Mouse (Mus musculus) lung, adult 18-20 months (tissue): ENCODE data around the gene Ric3.
"Not testable (repeated sequence)": the region's sequence is repeated elsewhere in the genome, so short reads cannot be mapped to it uniquely, and the experiment has no call there.

Experiments used
- DNase-seq, 2 experiments: peaks; one replicate each; pipeline ENCODE4 v3.0.0; 2022; ENCODE audit warnings: mixed read lengths in 2 of 2

Ric3 gene

GRCm38 (mm10) chr7:109083113-109083812, at the start of gene Ric3:
Gene Ric3, minus strand, starts transcription at chr7:109083331.
- peak; percentile 49 to 57 for DNase-seq

GRCm38 (mm10) chr7:109131565-109131964, 48.4 kb upstream of the Ric3 start:
- no peak for DNase-seq

GRCm38 (mm10) chr7:109129946-109130686, 47.0 kb upstream of the Ric3 start:
- DNase-seq = no peak

- DNase-seq = no peak
Measured at GRCm38 (mm10) chr7:109129442-109129841, 46.3 kb upstream of the Ric3 start.

- DNase-seq = no peak
Measured at GRCm38 (mm10) chr7:109115929-109116328, 32.8 kb upstream of the Ric3 start.

- DNase-seq = not testable (repeated sequence)
Measured at GRCm38 (mm10) chr7:109115488-109115887, 32.4 kb upstream of the Ric3 start.

- DNase-seq = no peak
Measured at GRCm38 (mm10) chr7:109114950-109115349, 31.8 kb upstream of the Ric3 start.

GRCm38 (mm10) chr7:109111000-109111399, 27.9 kb upstream of the Ric3 start:
- no peak for DNase-seq

- no peak for DNase-seq
Measured at GRCm38 (mm10) chr7:109104894-109105293, 21.8 kb upstream of the Ric3 start.

GRCm38 (mm10) chr7:109101167-109101566, 18.0 kb upstream of the Ric3 start:
- no peak for DNase-seq

- DNase-seq = no peak
Measured at GRCm38 (mm10) chr7:109098145-109099018, 15.3 kb upstream of the Ric3 start.

- no peak for DNase-seq
Measured at GRCm38 (mm10) chr7:109097203-109097602, 14.1 kb upstream of the Ric3 start.

- DNase-seq = no peak
Measured at GRCm38 (mm10) chr7:109096618-109097017, 13.5 kb upstream of the Ric3 start.

GRCm38 (mm10) chr7:109094294-109094693, 11.2 kb upstream of the Ric3 start:
- DNase-seq = no peak

- DNase-seq = not testable (repeated sequence)
Measured at GRCm38 (mm10) chr7:109091316-109091715, 8.2 kb upstream of the Ric3 start.

- DNase-seq = no peak
Measured at GRCm38 (mm10) chr7:109086946-109087345, 3.8 kb upstream of the Ric3 start.

- no peak for DNase-seq
Measured at GRCm38 (mm10) chr7:109083813-109084184, 668 bp upstream of the Ric3 start.

GRCm38 (mm10) chr7:109082269-109083112, 640 bp downstream of the Ric3 start:
- no peak for DNase-seq

- DNase-seq = no peak
Measured at GRCm38 (mm10) chr7:109072326-109072725, 10.8 kb downstream of the Ric3 start.

GRCm38 (mm10) chr7:109069641-109070040, 13.5 kb downstream of the Ric3 start:
- DNase-seq = no peak

GRCm38 (mm10) chr7:109059536-109059935, 23.6 kb downstream of the Ric3 start:
- no peak for DNase-seq

GRCm38 (mm10) chr7:109050831-109051230, 32.3 kb downstream of the Ric3 start:
- no peak for DNase-seq
